Mouse (Mus musculus): ENCODE measurements at regions not wholly inside any gene's neighbourhood (a gene's known extent, or its start where the extent isn't known, plus 50 kb on each side); places are given as distances from the start of the nearest gene placed in this dataset.
A peak's percentile ranks its signal among the peaks of the same experiment; 100 is the strongest.
"Not testable (repeated sequence)": the region's sequence is repeated elsewhere in the genome, so short reads cannot be mapped to it uniquely, and the experiment has no call there.

GRCm38 (mm10) chr8:81286280-81287034 is 55.9 kb upstream of the Inpp4b start:
- ATAC-seq, result peak; percentile 73

- ATAC-seq, result no peak
Measured at GRCm38 (mm10) chr8:81260089-81260488, 82.3 kb upstream of the Inpp4b start.

DNA sequence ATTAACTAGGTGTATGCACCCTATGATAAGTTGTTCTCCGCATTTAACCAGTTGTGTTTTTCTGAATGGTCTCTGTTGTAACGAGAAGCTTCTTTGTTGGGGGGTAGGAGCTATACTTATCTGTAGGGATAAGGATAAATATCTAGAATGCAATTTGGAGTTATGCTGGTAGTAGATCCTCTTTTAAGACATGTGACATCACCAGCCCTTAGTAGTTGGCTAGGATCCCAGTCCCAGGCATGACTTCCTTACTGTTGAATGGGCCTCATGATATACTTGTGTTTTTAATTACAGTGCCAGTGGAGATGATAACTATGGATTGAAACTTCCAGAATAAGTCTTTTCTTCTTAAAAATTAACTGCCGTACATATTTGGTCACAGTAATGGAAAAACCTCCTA is 118.5 kb upstream of the Inpp4b start:
- no peak for ATAC-seq

- ATAC-seq, result not testable (repeated sequence)
Measured at GRCm38 (mm10) chr8:81187061-81187790, 155.1 kb upstream of the Inpp4b start.

DNA sequence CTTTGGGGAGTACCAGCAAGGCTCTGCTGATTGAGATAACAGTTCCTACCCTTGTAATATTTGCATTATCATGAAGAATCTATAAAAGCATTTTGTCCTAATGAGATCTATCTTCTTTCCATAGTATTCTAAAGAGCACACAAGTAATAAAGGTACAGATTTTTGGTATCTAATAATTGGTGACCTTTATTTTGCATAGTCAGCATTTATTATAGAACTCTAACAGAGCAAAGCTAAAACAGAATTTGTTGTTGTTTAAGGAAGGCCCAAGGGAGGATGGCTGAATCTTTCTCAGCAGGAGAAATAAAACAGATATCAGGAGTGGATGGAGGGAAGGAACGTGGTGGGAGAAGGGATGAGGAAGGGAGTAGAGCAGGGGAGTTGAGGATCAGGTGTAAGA is 160.8 kb upstream of the Usp38 start:
- ATAC-seq, result no peak

GRCm38 (mm10) chr8:81147239-81147638 is 132.5 kb upstream of the Usp38 start:
- no peak for ATAC-seq

DNA sequence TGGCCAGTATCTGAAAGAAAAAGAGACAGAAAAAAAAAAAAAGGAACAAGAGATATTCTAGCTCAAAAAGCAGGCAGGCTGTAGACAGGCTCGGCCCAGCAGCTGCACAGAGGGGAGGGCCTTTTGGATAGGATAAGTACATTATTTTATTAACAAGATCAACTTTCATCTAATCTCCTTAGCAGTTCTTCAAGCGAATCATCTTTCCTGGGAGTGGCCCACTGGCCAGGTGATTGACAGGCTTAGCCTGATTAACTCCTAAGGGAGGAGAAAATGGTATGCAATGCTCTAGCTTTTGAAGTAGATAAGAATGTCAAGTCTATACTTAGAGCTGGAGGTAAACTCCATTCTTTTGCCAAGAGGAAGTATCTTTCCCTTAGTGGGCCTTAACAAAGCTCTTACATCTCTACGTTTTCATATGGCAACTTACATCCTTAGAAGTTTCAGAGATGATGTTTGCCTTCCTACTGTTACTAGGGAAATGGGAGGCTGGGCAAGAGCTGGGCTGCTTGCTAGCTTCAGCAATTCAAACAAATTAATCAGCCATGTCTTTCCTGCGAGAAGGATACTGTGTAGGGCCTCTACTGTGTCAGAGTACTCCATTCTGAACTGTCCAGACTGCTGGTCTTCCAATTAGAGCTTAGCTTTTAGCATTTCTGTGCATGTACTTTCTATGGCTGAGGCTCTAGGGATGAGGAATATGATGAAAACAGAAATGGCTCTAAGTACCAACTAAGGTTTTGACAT is 92.2 kb upstream of the Usp38 start:
- no peak for ATAC-seq

GRCm38 (mm10) chr8:81098963-81099362 is 84.2 kb upstream of the Usp38 start:
- no peak for ATAC-seq

DNA sequence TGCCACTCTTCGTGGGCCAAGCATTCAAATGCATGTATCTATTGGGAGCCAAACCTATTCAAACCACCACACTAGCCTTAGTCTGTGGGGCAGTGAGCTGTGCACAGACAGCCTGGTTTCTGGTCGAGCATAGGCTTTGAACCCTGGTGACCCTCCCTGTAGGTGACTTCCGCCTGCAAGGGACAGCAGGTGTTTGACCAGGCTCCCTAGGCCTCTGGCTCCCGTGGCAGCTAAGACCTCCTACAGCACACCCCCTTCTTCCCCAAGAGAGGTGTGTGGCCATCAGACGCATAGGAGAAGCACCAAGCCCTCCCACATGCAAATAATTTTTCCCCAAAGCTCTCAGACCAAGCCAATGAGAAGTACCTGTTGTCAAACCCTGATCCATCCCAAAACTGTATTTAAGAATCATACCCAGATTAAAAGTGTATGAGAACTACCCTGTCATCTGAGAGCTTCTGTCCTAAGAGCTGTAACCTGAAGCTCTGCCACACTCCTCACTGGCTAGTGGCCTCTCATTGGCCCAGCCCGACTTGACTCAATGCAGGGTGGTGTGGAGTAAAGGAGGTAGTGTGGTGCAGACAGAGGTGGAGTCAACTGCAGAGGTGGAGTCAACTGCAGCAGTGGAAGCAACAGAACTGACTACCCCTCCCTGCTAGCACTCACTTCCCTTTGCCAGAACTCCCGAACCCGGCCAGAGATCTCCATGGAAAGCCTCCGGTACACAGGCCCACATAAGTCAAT is 82.5 kb upstream of the Usp38 start:
- no peak for ATAC-seq

DNA sequence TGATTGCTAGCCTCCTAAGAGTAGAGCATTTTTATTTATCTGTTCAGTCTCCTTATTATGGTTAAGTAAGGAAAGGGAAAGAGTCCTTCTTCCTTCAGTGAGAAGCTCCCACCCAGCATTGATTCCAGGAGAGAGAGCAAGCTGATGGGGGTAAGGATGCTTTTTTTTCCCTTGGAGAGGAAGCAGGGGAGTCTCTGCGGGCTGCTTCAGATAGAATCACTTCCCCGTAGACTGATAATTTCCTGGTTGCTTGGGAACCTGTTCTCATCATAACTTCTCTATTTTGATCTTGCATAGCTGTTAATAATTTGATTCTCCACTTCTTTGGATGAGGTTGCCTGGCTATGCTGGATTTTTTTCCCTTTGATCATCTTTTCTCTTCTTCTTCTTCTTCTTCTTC is 80.5 kb upstream of the Usp38 start:
- no peak for ATAC-seq

DNA sequence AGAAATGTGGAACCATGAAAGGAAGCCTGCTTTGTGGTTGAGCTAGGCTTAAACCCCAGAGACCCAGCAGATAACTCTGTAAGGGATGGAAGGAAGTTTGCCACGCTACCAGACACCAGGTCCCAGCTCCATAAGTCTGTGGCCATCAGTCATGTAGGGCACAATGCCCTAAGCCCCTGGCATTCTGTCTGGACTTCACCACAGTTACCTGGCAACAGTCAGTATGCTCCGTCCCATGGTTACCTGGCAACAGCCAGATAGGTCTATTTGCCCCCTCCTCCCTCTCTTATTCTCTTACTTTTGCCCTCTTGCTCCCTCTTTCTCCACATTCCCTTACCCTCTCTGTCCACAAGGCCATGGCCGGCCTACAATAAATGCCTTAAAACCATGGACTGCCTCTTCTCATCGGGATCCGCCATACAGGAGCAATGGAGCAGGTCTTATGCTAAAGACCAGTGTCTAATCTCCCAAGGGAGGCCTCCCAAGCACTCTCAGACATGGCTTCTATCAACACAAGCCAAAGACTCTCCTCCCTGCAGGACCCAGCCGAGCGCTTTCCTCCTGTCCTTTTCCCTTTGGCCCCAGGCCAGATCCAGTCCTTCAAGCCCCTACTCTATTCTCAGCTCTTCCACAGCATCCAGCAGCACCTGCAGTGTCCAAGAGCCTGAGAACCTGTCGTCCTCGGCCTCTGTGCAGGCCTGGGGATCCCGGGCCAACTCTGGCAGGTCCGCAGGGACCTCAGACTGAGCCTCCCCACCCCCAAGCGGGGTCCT is 66.3 kb upstream of the Usp38 start:
- ATAC-seq, result no peak

- ATAC-seq, result no peak
Measured at GRCm38 (mm10) chr8:81079887-81080300, 65.2 kb upstream of the Usp38 start.

GRCm38 (mm10) chr8:81069080-81069840 is 54.5 kb upstream of the Usp38 start:
- no peak for ATAC-seq

- ATAC-seq, result no peak
Measured at GRCm38 (mm10) chr8:81068519-81068918, 53.8 kb upstream of the Usp38 start.

DNA sequence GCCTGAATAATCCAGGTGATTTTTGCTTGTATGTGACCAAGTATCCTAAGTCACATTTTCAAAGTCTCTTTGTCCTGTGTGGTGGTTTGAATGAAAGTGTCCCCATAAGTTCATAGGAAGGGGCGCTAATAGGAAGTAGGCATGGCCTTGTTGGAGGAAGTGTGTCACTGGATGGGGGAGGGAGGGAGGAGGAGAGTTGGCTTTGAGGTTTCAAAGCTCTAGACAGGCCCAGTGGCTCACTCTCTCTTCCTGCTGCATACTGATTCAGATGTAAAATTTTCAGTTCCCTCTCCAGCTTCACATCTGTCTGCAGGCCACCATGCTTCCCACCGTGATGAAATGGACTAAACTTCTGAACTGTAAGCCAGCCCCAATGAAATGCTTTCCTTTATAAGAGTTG is 52.0 kb upstream of the Usp38 start:
- no peak for ATAC-seq
